Mouse (Mus musculus) lung, postnatal 36 days (tissue): Measurements from ENCODE around the gene Klhdc1.
A peak's percentile ranks its signal among the peaks of the same experiment; 100 is the strongest.

ENCODE experiments used
- DNase-seq: peaks from one replicate; pipeline ENCODE4 v3.0.0; 2022; ENCODE audit warnings: mixed read lengths

The Klhdc1 gene

GRCm38 (mm10) chr12:69240876-69241275 lies at the start of gene Klhdc1:
Klhdc1 (plus strand) TSS chr12:69241176.
- DNase-seq = no peak

- no peak for DNase-seq
Measured at GRCm38 (mm10) chr12:69191396-69191795, 49.6 kb upstream of the Klhdc1 start.

GRCm38 (mm10) chr12:69192637-69193036 lies 48.3 kb upstream of the Klhdc1 start:
- DNase-seq = no peak

GRCm38 (mm10) chr12:69196444-69197377 lies 44.3 kb upstream of the Klhdc1 start, which contains the start of gene Gm49383:
Gm49383 (minus strand) TSS chr12:69197104.
- DNase-seq = peak; percentile 64

- peak; percentile 43 for DNase-seq
Measured at GRCm38 (mm10) chr12:69197378-69198163, 43.4 kb upstream of the Klhdc1 start.

GRCm38 (mm10) chr12:69198164-69198535 lies 42.8 kb upstream of the Klhdc1 start, which contains the start of gene Dnaaf2:
Dnaaf2 (minus strand) TSS chr12:69198429.
- peak; percentile 81 for DNase-seq

- DNase-seq = no peak
Measured at GRCm38 (mm10) chr12:69198985-69199384, 42.0 kb upstream of the Klhdc1 start.

GRCm38 (mm10) chr12:69204052-69204833 lies 36.7 kb upstream of the Klhdc1 start, which contains the start of gene Gm49384:
Gm49384 (minus strand) TSS chr12:69204267.
- no peak for DNase-seq

- DNase-seq = no peak
Measured at GRCm38 (mm10) chr12:69207396-69207795, 33.6 kb upstream of the Klhdc1 start.

GRCm38 (mm10) chr12:69207926-69208325 lies 33.0 kb upstream of the Klhdc1 start:
- DNase-seq = no peak

GRCm38 (mm10) chr12:69208520-69208919 lies 32.5 kb upstream of the Klhdc1 start:
- DNase-seq = no peak

GRCm38 (mm10) chr12:69210056-69210979 lies 30.7 kb upstream of the Klhdc1 start:
- no peak for DNase-seq

GRCm38 (mm10) chr12:69211057-69211456 lies 29.9 kb upstream of the Klhdc1 start:
- DNase-seq = peak; percentile 17

GRCm38 (mm10) chr12:69213186-69213777 lies 27.7 kb upstream of the Klhdc1 start:
- DNase-seq = no peak

GRCm38 (mm10) chr12:69214393-69214792 lies 26.6 kb upstream of the Klhdc1 start:
- no peak for DNase-seq

- peak; percentile 76 for DNase-seq
Measured at GRCm38 (mm10) chr12:69215000-69215785, 25.8 kb upstream of the Klhdc1 start.

GRCm38 (mm10) chr12:69216587-69216986 lies 24.4 kb upstream of the Klhdc1 start:
- no peak for DNase-seq

- DNase-seq = no peak
Measured at GRCm38 (mm10) chr12:69220613-69221277, 20.2 kb upstream of the Klhdc1 start.

GRCm38 (mm10) chr12:69227776-69228466 lies 13.1 kb upstream of the Klhdc1 start, which contains the start of gene Pole2:
Pole2 (minus strand) TSS chr12:69228195.
- peak; percentile 92 for DNase-seq
